In genomic region chr10:14875216-14875615, GRCm38 (mm10) we compare ENCODE assay signal across 24 mouse cellular contexts.
DNase-seq lines count a peak whose midpoint lies in the region; ATAC-seq and TF ChIP-seq lines count a peak whose summit lies in the region.
"Had no signal": no experiment of that assay in that cellular context is flagged by ENCODE, and none has a peak within 500 bp of the region (broad histone marks: within the 10 kb centered on the region; RNA-seq: fewer than 3 reads in every experiment).

No protein-coding gene starts in this region.

- H3K9me3 ChIP-seq in kidney, embryonic 14.5 days (ENCODE audit: control insufficient read depth, low read length) = no peaks in the 10 kb centered on the region
- H3K9me3 ChIP-seq in hindbrain, embryonic 14.5 days (ENCODE audit: control insufficient read depth, low read length) = no peaks in the 10 kb centered on the region
- H3K9me3 ChIP-seq: heart, embryonic 13.5 days; limb, embryonic 13.5 days; lung, embryonic 15.5 days; midbrain, embryonic 12.5 days had no signal

- 69% methylated on average over 4 of the region's 4 CpGs for WGBS in kidney, embryonic 14.5 days
- WGBS in hindbrain, embryonic 14.5 days = 52% methylated on average over 4 of the region's 4 CpGs

- no peak for TF ChIP-seq CTCF in brain, embryonic 14.5 days (IDR thresholded peaks at IDR 0.05; ENCODE audit: borderline replicate concordance, extremely low read depth, insufficient read depth, insufficient read length)

- H3K27ac ChIP-seq in kidney, embryonic 14.5 days (ENCODE audit: low read depth, low read length) = no peak overlapping the region
- no peak overlapping the region for H3K27ac ChIP-seq in hindbrain, embryonic 14.5 days
- H3K27ac ChIP-seq: heart, embryonic 13.5 days; limb, embryonic 13.5 days; lung, embryonic 15.5 days; midbrain, embryonic 12.5 days had no signal

- ATAC-seq in kidney, embryonic 14.5 days (ENCODE audit: low FRiP score, low TSS enrichment) = 0 out of 2 replicates have a peak, but pooled peaks have one; percentile 9
- ATAC-seq in hindbrain, embryonic 14.5 days (ENCODE audit: low FRiP score) = no peak; the same call in 1 of the 2 replicates

- H3K27me3 ChIP-seq in kidney, embryonic 14.5 days (ENCODE audit: control insufficient read depth, insufficient read depth, low read length) = no peaks in the 10 kb centered on the region
- no peaks in the 10 kb centered on the region for H3K27me3 ChIP-seq in hindbrain, embryonic 14.5 days (ENCODE audit: control insufficient read depth, insufficient read depth, low read length)
- H3K27me3 ChIP-seq: heart, embryonic 13.5 days; limb, embryonic 13.5 days; lung, embryonic 15.5 days; midbrain, embryonic 12.5 days had no signal

- no peaks in the 10 kb centered on the region for H3K36me3 ChIP-seq in kidney, embryonic 14.5 days (ENCODE audit: control insufficient read depth, insufficient read depth, low read length)
- H3K36me3 ChIP-seq in hindbrain, embryonic 14.5 days (replicated peaks; ENCODE audit: control insufficient read depth, insufficient read depth) = no peaks in the 10 kb centered on the region
- H3K36me3 ChIP-seq: heart, embryonic 13.5 days; limb, embryonic 13.5 days; lung, embryonic 15.5 days; midbrain, embryonic 12.5 days had no signal

- H3K4me1 ChIP-seq in kidney, embryonic 14.5 days (ENCODE audit: control insufficient read depth, insufficient read depth, low read length) = no peaks in the 10 kb centered on the region
- no peaks in the 10 kb centered on the region for H3K4me1 ChIP-seq in hindbrain, embryonic 14.5 days (replicated peaks; ENCODE audit: control insufficient read depth, insufficient read depth, low read length)
- H3K4me1 ChIP-seq: heart, embryonic 13.5 days; limb, embryonic 13.5 days; lung, embryonic 15.5 days; midbrain, embryonic 12.5 days had no signal

- no peak overlapping the region for H3K4me2 ChIP-seq in kidney, embryonic 14.5 days (replicated peaks; ENCODE audit: low read depth, low read length)
- no peak overlapping the region for H3K4me2 ChIP-seq in hindbrain, embryonic 14.5 days (replicated peaks)
- H3K4me2 ChIP-seq: heart, embryonic 13.5 days; limb, embryonic 13.5 days; liver, embryonic 11.5 days; lung, embryonic 15.5 days; midbrain, embryonic 12.5 days had no signal

- no peak overlapping the region for H3K4me3 ChIP-seq in kidney, embryonic 14.5 days (ENCODE audit: low read length)
- H3K4me3 ChIP-seq in hindbrain, embryonic 14.5 days (replicated peaks; ENCODE audit: low read length) = no peak overlapping the region
- H3K4me3 ChIP-seq: heart, embryonic 13.5 days; limb, embryonic 13.5 days; lung, embryonic 15.5 days; midbrain, embryonic 12.5 days had no signal

- no peak for TF ChIP-seq POLR2A in brain, embryonic 14.5 days (IDR thresholded peaks at IDR 0.05; ENCODE audit: borderline replicate concordance, extremely low read depth, insufficient read depth, insufficient read length, poor library complexity, severe bottlenecking)

- no peak overlapping the region for H3K9ac ChIP-seq in kidney, embryonic 14.5 days (ENCODE audit: low read depth, low read length)
- H3K9ac ChIP-seq in hindbrain, embryonic 14.5 days = no peak overlapping the region
- H3K9ac ChIP-seq: heart, embryonic 13.5 days; limb, embryonic 13.5 days; lung, embryonic 15.5 days; midbrain, embryonic 12.5 days had no signal

- no peak for DNase-seq in kidney, adult 9 months
- DNase-seq in brain, adult 2 months (ENCODE audit: low read depth, low spot score) = peak; percentile 16
- peak; percentile 69 for DNase-seq in brain, embryonic 14.5 days (ENCODE audit: low read depth)
- DNase-seq in hindbrain, embryonic 14.5 days (ENCODE audit: low spot score) = peak; percentile 42
- no peak for DNase-seq in adrenal gland, postnatal 25 days
- no peak for DNase-seq in left cerebral cortex, adult 9 months (ENCODE audit: low spot score in 2 of 2)
- DNase-seq: adrenal gland, postnatal 36 days; B cell, adult 2 months; cerebellum, adult 11 months; cerebellum, adult 9-10 months; cerebellum, postnatal 36 days; gastrocnemius, postnatal 10 days; heart, postnatal 10 days; kidney, adult 18-20 months; kidney, postnatal 10 days; right cerebral cortex, adult 18-20 months; spleen, adult 18-20 months; thymus, postnatal 14 days had no signal

Comparison
In these comparisons a context has a peak if more than half of its experiments do, and no peak if none do; other contexts are left out.
1. DNase-seq: peak in brain, adult 2 months (single experiment), brain, embryonic 14.5 days (single experiment) and hindbrain, embryonic 14.5 days (single experiment); none in kidney, adult 9 months (single experiment), adrenal gland, postnatal 25 days (single experiment) and left cerebral cortex, adult 9 months (0 of 2).